Mouse (Mus musculus) gastrocnemius, postnatal 10 days (tissue): ENCODE measurements around the gene 4933430I17Rik. TPM values are rescaled to one million over a fixed set of nuclear protein-coding genes. Genes with fewer than 3 reads are reported as not detected.
A peak's percentile ranks its signal among the peaks of the same experiment; 100 is the strongest.
"Not testable (repeated sequence)": the region's sequence is repeated elsewhere in the genome, so short reads cannot be mapped to it uniquely, and the experiment has no call there.

ENCODE experiments used
- DNase-seq: peaks from one replicate; pipeline ENCODE4 v3.0.0; 2021; ENCODE audit warnings: mixed read lengths
- total RNA-seq, 2 experiments: library from RNA; stranded (reverse); gene quantifications; 2 replicates each; pipeline ENCODE4 v1.2.3; 2021

The 4933430I17Rik gene
- total RNA-seq, 2 experiments from 2014 or later, result 0.18 to 0.26 TPM

- no peak for DNase-seq
These were observed 19.6 kb downstream of the 4933430I17Rik start for GRCm38 (mm10) chr4:62544801-62545200.

DNA sequence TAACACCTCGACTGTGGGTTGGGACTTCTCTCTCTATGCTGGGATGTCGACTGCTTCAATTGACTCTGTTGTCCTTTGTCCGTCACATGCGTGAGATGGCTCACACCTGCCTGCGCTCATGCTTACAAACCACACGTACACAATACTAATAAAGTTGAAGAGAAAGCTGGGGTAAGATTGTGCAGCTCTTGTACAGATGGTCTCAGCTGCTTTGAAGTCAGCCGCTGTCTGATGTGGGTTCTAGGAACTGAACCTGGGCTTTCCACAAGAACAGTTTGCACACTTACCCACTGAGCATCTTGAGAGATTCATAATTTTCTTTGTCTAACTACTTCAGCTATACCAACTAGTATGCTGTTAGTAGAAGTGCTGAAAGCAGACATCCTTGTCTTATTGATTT is 26.8 kb downstream of the 4933430I17Rik start:
- no peak for DNase-seq

DNA sequence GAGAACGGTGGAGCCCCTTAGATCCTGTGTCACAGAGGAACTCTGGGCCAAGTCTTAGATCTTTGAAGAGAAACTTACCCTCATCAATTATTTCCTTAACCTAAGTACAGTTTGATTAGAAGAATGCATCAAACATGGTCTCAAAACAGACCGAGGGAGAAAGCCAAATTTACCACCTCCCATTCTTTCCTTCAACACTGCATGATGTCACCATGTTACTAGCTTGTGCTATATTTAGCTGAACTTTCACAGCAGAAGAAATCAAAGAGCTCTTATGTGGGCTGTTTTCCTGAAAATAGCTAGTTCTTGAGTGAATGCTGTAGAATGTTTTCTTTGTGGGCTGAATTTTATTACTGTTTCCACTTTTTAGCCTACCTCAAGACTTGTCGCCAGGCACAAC is 32.3 kb downstream of the 4933430I17Rik start:
- no peak for DNase-seq

DNA sequence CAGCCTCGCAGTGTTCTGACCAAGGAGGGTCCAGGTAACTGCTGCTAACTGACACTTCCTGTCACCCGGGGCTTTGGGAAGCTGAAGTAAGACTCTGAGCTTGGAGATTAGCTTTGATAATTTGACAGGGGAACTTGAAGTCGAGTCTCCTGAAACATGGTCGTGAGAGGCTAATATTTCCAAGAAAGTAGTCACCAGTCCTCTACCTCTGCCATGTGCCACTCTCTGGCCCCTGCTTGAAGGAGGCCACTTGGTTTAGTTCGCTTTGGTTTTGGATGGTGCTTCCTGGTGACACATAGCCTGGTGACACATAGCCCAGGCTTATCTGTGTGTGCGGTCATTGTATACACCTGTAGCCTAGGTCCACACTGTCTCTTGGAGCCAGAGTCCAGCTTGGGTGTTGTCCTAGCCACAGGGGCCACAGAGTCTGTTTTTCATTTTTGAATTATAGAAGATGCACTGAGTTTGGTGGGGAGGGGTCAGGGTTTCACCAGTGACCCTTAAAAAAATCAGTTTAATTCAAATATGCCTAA is 34.7 kb downstream of the 4933430I17Rik start, which contains the start of gene Rgs3:
Gene Rgs3 (plus strand): TSS at position 51 of the 533 bp plus-strand sequence.
- no peak for DNase-seq

DNA sequence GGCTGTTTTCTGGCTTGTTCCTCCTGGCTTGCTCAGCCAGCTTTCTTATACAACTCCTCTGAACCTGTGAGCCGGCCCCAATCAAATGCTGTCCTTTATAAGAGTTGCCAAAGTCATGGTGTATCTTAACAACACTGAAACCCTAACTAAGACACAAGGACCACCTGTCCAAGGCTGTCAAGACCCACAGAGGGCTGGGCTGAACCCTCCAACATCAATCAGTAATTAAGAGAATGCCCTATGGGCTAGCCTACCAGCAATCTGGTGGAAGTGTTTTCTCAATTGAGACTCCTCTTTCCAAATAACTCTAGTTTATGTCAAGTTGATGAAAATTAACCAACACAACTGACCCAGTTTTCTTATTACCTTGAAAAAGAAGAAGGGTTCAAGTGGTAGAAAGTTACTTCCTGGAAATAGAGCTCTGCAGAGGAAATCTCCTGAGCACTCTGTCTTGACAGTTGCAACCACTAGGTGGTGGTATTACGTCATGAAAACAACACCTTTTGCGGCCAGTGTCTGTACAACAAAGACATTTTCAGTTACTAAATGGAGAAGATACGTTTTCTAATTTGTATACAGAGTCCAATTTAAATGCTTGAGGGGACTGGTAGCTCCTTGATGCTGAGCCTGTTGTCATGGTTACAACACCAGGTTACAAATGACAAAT is 35.9 kb downstream of the 4933430I17Rik start:
- DNase-seq, result peak; percentile 64

DNA sequence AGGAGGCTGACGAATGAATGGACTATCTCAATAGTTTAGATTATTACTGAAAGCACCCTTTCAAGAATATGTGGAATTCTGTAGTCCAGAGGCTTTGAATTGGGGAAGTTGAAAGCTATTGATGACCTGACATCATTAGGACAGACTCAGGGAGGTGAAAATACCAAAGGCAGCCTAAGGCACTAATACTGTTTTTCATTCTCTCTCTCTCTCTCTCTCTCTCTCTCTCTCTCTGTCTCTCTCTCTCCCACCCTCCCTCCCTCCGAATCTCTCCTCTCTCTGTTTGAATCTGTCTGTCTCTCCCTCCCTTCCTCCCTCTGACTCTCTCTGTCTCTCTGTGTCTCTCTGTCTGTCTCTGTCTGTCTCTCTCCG is 36.4 kb downstream of the 4933430I17Rik start:
- no peak for DNase-seq

- DNase-seq, result no peak
These were observed 36.8 kb downstream of the 4933430I17Rik start for GRCm38 (mm10) chr4:62562006-62562405.

GRCm38 (mm10) chr4:62566530-62566929 is 41.4 kb downstream of the 4933430I17Rik start:
- DNase-seq, result no peak

GRCm38 (mm10) chr4:62567696-62568095 is 42.5 kb downstream of the 4933430I17Rik start:
- no peak for DNase-seq

- no peak for DNase-seq
These were observed 43.2 kb downstream of the 4933430I17Rik start for GRCm38 (mm10) chr4:62568359-62568758.

- no peak for DNase-seq
These were observed 44.4 kb downstream of the 4933430I17Rik start for GRCm38 (mm10) chr4:62569603-62570002.

- DNase-seq, result no peak
These were observed 44.9 kb downstream of the 4933430I17Rik start for GRCm38 (mm10) chr4:62570029-62570428.

DNA sequence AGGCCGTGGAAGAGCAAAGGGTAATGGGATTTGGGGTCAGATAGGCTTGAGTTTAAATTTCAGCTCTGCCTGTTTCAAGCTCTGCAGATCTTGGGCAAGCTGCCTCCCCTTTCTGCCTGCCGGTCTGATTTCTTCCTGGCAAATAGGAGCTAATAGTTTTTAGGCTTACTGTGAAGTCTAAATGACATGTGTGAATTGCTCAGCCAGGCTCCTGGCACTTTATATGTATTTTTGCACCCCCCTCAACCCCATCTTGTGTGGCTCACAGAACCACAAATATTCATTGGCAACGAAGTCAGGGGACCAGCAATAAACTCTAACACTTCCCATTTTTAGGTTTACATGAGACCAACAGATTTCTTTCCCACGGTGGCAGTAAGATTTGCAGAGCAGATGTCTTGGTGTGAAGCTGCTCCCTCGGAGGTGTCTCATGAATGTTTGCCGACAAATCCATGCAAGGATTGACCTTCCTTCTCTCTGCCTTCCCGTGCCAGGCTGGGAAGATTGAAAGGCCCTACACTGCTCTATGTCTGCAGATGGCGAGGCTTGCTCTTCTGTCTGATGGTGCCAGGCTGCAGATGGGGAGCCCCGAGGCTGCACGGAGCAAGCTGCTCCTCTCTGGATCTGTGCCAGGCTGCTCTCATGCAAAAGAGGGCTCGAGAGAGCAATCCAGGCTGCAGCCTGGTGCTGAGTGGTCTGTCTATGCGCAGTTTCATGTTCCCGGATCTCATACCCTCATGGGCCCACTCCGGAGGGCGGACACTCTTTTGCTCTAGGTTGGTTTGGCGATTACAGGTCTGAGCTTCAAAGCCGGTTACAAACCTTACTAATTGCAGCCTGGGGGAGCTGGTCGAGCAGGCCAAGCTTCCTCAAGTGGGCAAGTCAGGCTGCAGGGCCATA is 57.4 kb downstream of the 4933430I17Rik start:
- peak; percentile 35 for DNase-seq

- DNase-seq, result peak; percentile 47
These were observed 58.3 kb downstream of the 4933430I17Rik start for GRCm38 (mm10) chr4:62583265-62584092.

GRCm38 (mm10) chr4:62587067-62587466 is 61.9 kb downstream of the 4933430I17Rik start:
- no peak for DNase-seq

- DNase-seq, result no peak
These were observed 65.7 kb downstream of the 4933430I17Rik start for GRCm38 (mm10) chr4:62590878-62591277.

DNA sequence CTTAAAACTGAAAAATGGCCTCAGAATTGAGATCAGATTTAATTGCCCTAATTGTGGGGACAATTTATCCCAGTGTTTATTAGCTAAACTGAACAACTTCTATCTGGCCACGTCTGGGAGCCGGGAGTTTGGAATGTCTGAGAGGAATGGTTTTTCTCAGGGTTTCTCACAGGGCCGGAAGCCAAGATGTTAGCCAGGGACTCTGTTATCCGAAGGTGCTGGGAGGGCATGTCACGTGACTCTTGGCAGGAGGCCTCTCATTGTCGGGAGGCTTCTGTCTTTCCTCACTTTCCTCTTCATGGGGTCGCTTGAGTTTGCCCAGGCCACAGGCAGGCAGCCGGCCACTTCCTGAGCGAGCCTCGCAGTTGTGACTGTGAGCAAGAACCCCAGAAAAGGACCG is 66.2 kb downstream of the 4933430I17Rik start:
- DNase-seq, result no peak

GRCm38 (mm10) chr4:62593546-62594240 is 68.5 kb downstream of the 4933430I17Rik start:
- DNase-seq, result not testable (repeated sequence)

- no peak for DNase-seq
These were observed 69.3 kb downstream of the 4933430I17Rik start for GRCm38 (mm10) chr4:62594442-62594841.

DNA sequence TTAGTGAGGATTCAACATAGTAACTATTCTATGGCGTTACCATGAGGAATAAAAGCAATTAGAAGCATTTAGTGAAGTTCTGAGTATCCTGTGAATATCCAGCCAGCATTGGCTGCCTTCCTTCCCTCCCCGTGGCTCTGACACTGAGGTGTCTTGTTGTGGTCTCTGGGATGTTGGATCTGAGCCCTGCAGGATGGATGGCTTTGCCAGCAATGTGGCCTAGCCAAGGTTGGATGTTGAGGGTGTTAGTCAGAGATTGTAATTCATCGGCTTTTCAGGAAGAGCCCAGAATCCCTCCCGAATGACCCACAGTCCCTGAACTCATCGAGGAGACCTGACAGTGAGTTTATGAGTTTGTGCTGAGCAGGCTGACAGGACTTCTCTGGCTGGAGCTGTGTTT is 70.9 kb downstream of the 4933430I17Rik start:
- DNase-seq, result no peak
